Mouse (Mus musculus) liver, embryonic 16.5 days (tissue): Measurements from ENCODE around the gene Uhrf1. TPM values are rescaled to one million over a fixed set of nuclear protein-coding genes. Genes with fewer than 3 reads are reported as not detected.

Experiments
- ATAC-seq: fragments of 200-750 bp; cut with Nextera tagmentation; 2 replicates; pipeline ENCODE4 v1.8.0; 2017; ENCODE audit warnings: low read depth, mild to moderate bottlenecking, moderate number of reproducible peaks, moderate library complexity
- H3K27ac ChIP-seq: fragments of 300-500 bp; sonication (generic); 2 replicates; pipeline ENCODE4 v1.5.1; 2014; ENCODE audit warnings: mild to moderate bottlenecking, low read length
- H3K27me3 ChIP-seq: fragments of 300-500 bp; sonication (generic); 2 replicates; pipeline ENCODE4 v1.6.1; 2014; ENCODE audit warnings: low read depth, low read length, mixed read lengths; ENCODE audit not compliant: control insufficient read depth, insufficient read depth
- H3K36me3 ChIP-seq: fragments of 300-500 bp; sonication (generic); 2 replicates; pipeline ENCODE4 v1.6.1; 2014; ENCODE audit warnings: mild to moderate bottlenecking; ENCODE audit not compliant: control insufficient read depth, insufficient read depth
- H3K4me1 ChIP-seq: fragments of 300-500 bp; sonication (generic); 2 replicates; pipeline ENCODE4 v1.6.1; 2014; ENCODE audit warnings: low read depth, low read length, mixed read lengths; ENCODE audit not compliant: control insufficient read depth
- H3K4me2 ChIP-seq: fragments of 300-500 bp; sonication (generic); 2 replicates; pipeline ENCODE4 v1.6.1; 2014; ENCODE audit warnings: low read depth, low read length, mixed read lengths
- H3K4me3 ChIP-seq: fragments of 300-500 bp; sonication (generic); 2 replicates; pipeline ENCODE4 v1.5.1; 2014; ENCODE audit warnings: low read depth, mild to moderate bottlenecking, low read length
- H3K9ac ChIP-seq: fragments of 300-500 bp; sonication (generic); 2 replicates; pipeline ENCODE4 v1.6.1; 2014; ENCODE audit warnings: low read depth, low read length
- H3K9me3 ChIP-seq: fragments of 300-500 bp; sonication (generic); replicated peaks from 2 replicates; pipeline ENCODE4 v1.6.1; 2016; ENCODE audit warnings: low read length; ENCODE audit not compliant: control insufficient read depth
- WGBS: fragments of 180-500 bp; shearing (Covaris S2); extraction: QIAGEN DNeasy Blood & Tissue Kit; methylation state at CpG from one replicate; pipeline ENCODE4 v1.1.7; 2014; ENCODE audit not compliant: insufficient replicate concordance; 5-methylcytosine and 5-hydroxymethylcytosine counted together
- polyA plus RNA-seq: library from polyadenylated mRNA; unstranded; fragments of >200 nt; fragmentation: Nextera tagmentation; extraction: Ambion mirVana; gene quantifications from 2 replicates; pipeline ENCODE4 v1.2.1, GENCODE M21; 2015

Uhrf1 gene
- polyA plus RNA-seq, 1 experiment from 2014 or later = 86.0 TPM

DNA sequence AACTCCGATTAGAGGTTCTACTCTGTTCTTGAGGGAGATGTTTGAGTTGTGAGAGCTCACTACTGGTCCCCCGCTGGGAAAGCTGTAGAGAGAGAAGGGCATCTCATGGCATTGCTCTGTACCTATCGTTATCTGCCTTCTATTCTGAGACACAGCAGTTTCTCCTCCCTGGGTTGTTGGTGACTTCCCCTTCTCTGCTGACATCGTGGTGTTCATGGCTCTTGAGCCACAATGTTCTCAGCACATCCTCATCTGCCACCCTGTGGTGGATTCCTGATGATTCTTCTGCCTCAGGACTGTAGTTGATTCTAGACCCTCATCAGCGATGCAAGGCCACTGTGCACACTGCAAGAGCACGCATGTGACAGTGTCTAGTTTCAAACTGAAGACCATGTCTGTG lies 34.7 kb downstream of the Uhrf1 start:
- no peak for ATAC-seq
- Histone ChIP-seq H3K4me1 (0 out of 2 replicates have a peak, but pooled peaks cover 3% of the 10 kb centered on the region), H3K27me3 (no peaks in the 10 kb centered on the region), H3K9ac (no peak overlapping the region), H3K36me3 (no peaks in the 10 kb centered on the region), H3K9me3 (no peaks in the 10 kb centered on the region), H3K27ac (no peak overlapping the region), H3K4me2 (no peak overlapping the region), H3K4me3 (no peak overlapping the region)
- 50% methylated on average over 6 of the region's 6 CpGs for WGBS

DNA sequence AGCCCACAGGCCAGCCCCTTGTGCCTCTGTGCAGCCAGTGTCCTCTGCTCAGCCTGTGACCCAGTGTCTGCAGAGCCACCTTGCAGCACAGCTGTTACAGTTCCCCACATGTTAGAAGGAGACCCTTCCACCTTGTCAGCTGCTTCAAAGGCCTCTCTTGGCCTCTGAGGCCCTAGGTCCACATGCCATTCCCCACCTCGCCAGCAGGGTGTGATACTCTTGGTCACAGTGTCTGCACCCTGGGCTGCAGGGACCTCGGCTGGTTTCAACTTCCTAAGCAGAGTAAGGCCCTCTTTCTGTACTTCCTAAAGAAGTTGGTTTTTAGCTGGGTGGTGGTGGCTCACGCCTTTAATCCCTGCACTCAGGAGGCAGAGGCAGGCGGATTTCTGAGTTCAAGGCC lies 35.8 kb downstream of the Uhrf1 start:
- WGBS = 21% methylated on average over 4 of the region's 4 CpGs
- Histone ChIP-seq H3K9me3 (no peaks in the 10 kb centered on the region), H3K4me2 (no peak overlapping the region), H3K27me3 (no peaks in the 10 kb centered on the region), H3K4me3 (no peak overlapping the region), H3K27ac (no peak overlapping the region), H3K9ac (no peak overlapping the region), H3K36me3 (no peaks in the 10 kb centered on the region), H3K4me1 (peaks cover 4% of the 10 kb centered on the region; the same call in 1 of the 2 replicates)
- ATAC-seq = peak; percentile 35; the same call in 1 of the 2 replicates

DNA sequence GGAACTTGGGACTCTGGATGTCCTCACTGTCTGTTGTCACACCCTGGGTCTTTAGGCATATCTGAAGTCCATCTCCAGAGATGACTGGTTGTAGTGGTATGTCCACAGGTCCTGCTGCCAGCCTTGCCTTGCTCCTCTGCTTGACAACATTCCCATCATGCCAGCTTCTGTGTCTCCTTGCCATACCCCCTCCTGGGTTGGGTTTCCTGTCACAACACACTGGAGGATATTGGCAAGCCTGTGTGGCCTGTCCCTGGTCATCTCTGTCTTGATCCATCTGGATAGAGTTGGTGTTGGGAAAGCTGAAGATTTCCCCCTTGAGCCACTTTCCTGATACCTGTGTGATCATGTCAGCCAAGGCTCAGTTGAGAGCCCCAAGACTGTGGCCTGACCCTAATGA lies 37.6 kb downstream of the Uhrf1 start:
- H3K27ac ChIP-seq = no peak overlapping the region
- no peak overlapping the region for H3K4me3 ChIP-seq
- no peak overlapping the region for H3K4me2 ChIP-seq
- no peak overlapping the region for H3K9ac ChIP-seq
- ATAC-seq = no peak
- H3K9me3 ChIP-seq = no peaks in the 10 kb centered on the region
- H3K36me3 ChIP-seq = no peaks in the 10 kb centered on the region
- H3K4me1 ChIP-seq = peaks cover 4% of the 10 kb centered on the region; the same call in 1 of the 2 replicates
- H3K27me3 ChIP-seq = no peaks in the 10 kb centered on the region

DNA sequence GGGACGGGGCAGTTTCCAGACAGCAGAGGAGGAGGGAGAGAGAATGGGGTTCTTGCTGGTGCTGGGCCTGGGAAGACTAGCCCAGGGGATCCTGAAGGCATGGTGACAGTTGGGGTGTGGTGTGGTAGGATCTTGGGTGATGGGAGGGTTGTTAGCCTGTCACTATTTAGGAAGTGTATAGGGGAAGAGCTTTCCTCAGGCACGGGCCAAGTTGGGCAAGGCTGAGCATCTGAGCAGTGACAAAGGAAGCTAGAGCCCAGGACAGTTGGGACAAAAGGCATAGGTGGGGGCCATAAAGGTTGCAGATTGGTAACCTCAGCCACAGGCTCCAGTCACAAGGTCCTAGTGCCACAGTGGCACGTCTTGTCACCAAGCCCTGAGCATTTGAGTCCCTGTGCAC lies 40.3 kb downstream of the Uhrf1 start:
- H3K9ac ChIP-seq = no peak overlapping the region
- H3K36me3 ChIP-seq = no peaks in the 10 kb centered on the region
- H3K4me2 ChIP-seq = no peak overlapping the region
- H3K27me3 ChIP-seq = no peaks in the 10 kb centered on the region
- 54% methylated on average over 3 of the region's 3 CpGs for WGBS
- ATAC-seq = no peak
- H3K4me3 ChIP-seq = no peak overlapping the region
- no peak overlapping the region for H3K27ac ChIP-seq
- no peaks in the 10 kb centered on the region for H3K9me3 ChIP-seq
- peaks cover 20% of the 10 kb centered on the region for H3K4me1 ChIP-seq

DNA sequence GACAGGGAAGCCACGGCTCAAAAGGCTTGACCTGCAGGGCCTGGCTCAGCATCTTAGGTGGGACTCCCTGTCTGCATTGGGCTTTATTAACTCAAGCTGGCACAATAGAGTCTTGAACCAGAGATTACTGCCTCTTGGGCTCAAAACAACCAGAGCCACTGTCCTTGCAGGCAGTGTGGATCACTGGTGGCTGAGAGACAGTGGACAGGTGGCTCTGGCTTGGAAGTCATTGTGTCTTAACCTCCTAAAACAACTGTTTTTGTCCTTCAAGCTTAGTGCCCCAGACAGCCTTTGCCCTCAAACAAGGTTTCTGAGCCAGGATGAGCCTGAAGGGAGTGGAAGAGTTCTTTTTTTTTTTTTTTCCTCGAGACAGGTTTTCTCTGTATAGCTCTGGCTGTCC lies 42.2 kb downstream of the Uhrf1 start:
- Histone ChIP-seq H3K36me3 (no peaks in the 10 kb centered on the region), H3K27ac (no peak overlapping the region), H3K4me2 (no peak overlapping the region), H3K9ac (no peak overlapping the region), H3K4me3 (no peak overlapping the region), H3K9me3 (no peaks in the 10 kb centered on the region), H3K27me3 (no peaks in the 10 kb centered on the region), H3K4me1 (peaks cover 31% of the 10 kb centered on the region)
- WGBS = 46% methylated on average over 2 of the region's 2 CpGs
- ATAC-seq = no peak

DNA sequence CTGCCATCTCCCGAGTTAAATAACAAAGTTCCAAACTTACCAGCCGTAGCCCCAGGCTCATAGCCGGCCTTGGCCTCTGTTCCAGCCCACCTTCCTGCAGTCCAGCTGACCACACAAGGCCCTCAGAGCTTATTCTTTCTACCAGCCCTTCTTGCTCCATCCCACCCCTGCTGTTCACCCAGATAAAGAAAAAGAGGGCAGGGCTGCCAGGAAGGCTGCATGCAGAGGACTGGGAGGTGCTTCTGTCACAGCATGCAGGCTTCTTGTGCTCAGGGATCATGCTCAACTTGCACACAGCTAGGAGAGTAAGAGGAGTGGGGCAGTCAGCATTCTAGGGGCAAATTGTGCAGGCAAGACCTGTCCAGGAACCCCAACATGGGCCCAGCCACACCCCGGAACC lies 45.0 kb downstream of the Uhrf1 start:
- H3K27ac ChIP-seq = peak overlapping the region; percentile 15; the same call in 1 of the 2 replicates
- H3K27me3 ChIP-seq = no peaks in the 10 kb centered on the region
- H3K9me3 ChIP-seq = no peaks in the 10 kb centered on the region
- H3K9ac ChIP-seq = no peak overlapping the region
- H3K4me3 ChIP-seq = no peak overlapping the region
- WGBS = 45% methylated on average over 4 of the region's 4 CpGs
- H3K36me3 ChIP-seq = peaks cover 3% of the 10 kb centered on the region; the same call in 1 of the 2 replicates
- H3K4me1 ChIP-seq = peaks cover 30% of the 10 kb centered on the region
- peak overlapping the region; percentile 35 for H3K4me2 ChIP-seq
- ATAC-seq = peak; percentile 74

DNA sequence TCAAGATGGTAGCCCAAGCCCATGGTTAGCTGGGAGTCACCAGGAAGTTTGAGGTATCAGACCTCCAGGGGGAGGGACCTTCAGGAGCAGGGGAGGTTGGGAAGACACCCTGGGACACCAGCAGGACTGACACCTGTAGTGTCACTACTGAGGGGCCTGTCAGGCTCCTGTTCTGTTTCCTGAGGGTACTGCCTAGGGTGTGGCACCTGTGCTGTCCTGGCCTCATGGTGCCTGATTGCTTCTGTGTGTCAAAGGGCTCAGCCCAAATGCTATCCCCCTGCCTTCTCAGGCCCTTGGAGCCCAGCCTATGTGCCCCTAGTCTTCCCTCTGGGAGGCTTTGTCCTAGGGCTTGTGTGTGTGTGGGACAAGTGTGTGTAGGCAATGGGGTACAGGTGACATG lies 45.5 kb downstream of the Uhrf1 start:
- Histone ChIP-seq H3K27ac (peak overlapping the region; percentile 15; the same call in 1 of the 2 replicates), H3K4me3 (no peak overlapping the region), H3K4me2 (peak overlapping the region; percentile 35), H3K27me3 (no peaks in the 10 kb centered on the region), H3K36me3 (peaks cover 3% of the 10 kb centered on the region; the same call in 1 of the 2 replicates), H3K9me3 (no peaks in the 10 kb centered on the region), H3K9ac (no peak overlapping the region), H3K4me1 (peaks cover 28% of the 10 kb centered on the region)
- peak; percentile 58 for ATAC-seq

DNA sequence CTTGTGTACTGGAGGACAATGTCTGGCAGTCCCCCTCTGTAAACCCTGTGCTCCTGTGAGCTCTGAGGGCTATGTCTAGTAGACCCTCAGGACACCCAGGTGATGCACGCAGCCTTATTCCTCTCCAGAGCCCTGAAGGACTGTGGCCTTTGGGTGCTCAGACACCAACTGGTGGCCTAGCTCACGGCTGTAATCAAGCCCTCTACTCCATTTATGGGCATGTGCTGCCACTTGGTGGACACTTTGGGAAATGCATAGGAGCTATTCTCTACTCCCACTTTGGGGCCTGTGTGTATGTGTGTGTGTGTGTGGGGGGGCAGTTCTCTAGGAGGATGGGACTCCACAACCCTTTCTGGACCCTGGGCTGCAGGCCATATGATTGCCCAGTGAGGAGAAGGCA lies 47.6 kb downstream of the Uhrf1 start:
- Histone ChIP-seq H3K9me3 (no peaks in the 10 kb centered on the region), H3K9ac (no peak overlapping the region), H3K27ac (no peak overlapping the region), H3K4me1 (peaks cover 28% of the 10 kb centered on the region), H3K27me3 (no peaks in the 10 kb centered on the region), H3K36me3 (peaks cover 6% of the 10 kb centered on the region; the same call in 1 of the 2 replicates), H3K4me2 (no peak overlapping the region), H3K4me3 (no peak overlapping the region)
- WGBS = 12% methylated on average over 2 of the region's 2 CpGs
- peak; percentile 38; the same call in 1 of the 2 replicates for ATAC-seq

DNA sequence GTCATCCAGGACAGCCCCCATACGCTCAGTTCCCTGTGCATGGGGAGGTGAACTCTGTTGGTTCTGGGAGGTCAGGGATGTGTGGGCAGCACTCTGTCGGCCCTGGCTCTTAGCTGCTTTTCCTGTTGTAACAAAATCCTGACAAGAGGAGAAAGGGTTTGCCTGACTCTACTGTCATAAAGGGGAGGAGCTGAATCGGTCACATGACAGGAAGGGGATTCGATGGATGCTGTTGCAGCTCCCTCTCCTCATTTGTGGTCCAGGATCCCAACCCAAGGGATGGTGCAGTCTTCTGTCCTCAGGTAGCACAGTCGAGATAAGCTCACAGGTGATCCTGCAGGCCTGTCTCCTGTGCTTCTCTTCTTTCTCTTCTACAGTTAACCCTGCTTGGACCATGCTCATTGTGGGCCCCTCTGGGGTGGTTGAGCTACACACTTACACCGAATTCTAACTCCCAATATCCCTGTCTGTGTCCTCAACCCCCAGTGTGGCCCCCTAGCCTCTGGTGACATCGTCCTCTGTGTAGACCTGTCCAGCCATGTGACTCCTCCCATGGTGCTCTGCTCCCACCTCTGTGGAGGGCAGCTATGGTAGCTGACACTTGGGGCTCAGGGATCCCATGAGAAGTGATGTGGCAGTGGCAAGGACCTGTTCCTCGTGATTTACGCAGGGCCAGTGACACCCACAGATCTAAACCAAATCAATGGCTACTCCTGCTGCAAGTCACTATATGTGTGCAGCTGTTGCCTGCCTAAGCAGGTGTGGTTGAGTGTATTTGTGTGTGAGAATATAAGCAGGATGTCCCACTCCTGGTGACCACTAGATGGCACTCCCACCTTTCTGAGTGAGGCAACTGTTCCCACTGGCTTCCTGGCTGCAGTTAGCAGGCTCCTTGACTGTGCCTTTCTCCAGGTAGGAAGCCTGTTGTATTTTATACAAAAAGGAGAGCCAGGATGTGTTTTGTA lies 54.1 kb downstream of the Uhrf1 start:
- 49% methylated on average over 9 of the region's 9 CpGs for WGBS
- H3K4me3 ChIP-seq = no peak overlapping the region
- ATAC-seq = peak; percentile 48; the same call in 1 of the 2 replicates
- H3K9me3 ChIP-seq = no peaks in the 10 kb centered on the region
- H3K4me2 ChIP-seq = no peak overlapping the region
- no peaks in the 10 kb centered on the region for H3K27me3 ChIP-seq
- no peak overlapping the region for H3K9ac ChIP-seq
- H3K4me1 ChIP-seq = no peaks in the 10 kb centered on the region
- no peak overlapping the region for H3K27ac ChIP-seq
- H3K36me3 ChIP-seq = peaks cover 9% of the 10 kb centered on the region; the same call in 1 of the 2 replicates
